Mouse (Mus musculus): Measurements from ENCODE around the gene Eipr1.
A peak's percentile ranks its signal among the peaks of the same experiment; 100 is the strongest.
"Not testable (repeated sequence)": the region's sequence is repeated elsewhere in the genome, so short reads cannot be mapped to it uniquely, and the experiment has no call there.

The Eipr1 gene

GRCm38 (mm10) chr12:28896577-28896976 lies 145.0 kb downstream of the Eipr1 start:
- DNase-seq, result no peak

GRCm38 (mm10) chr12:28898307-28898706 lies 146.7 kb downstream of the Eipr1 start:
- DNase-seq, result no peak

GRCm38 (mm10) chr12:28899696-28900095 lies 148.1 kb downstream of the Eipr1 start:
- DNase-seq, result peak; percentile 33

- no peak for DNase-seq
Observed at GRCm38 (mm10) chr12:28900341-28900740, 148.7 kb downstream of the Eipr1 start.

- peak; percentile 46 for DNase-seq
Observed at GRCm38 (mm10) chr12:28902132-28902531, 150.5 kb downstream of the Eipr1 start.

- DNase-seq, result no peak
Observed at GRCm38 (mm10) chr12:28903082-28903481, 151.5 kb downstream of the Eipr1 start.

- DNase-seq, result no peak
Observed at GRCm38 (mm10) chr12:28905486-28905885, 153.9 kb downstream of the Eipr1 start.

GRCm38 (mm10) chr12:28906016-28906415 lies 154.4 kb downstream of the Eipr1 start:
- no peak for DNase-seq

GRCm38 (mm10) chr12:28906809-28907297 lies 155.2 kb downstream of the Eipr1 start:
- DNase-seq, result no peak

- no peak for DNase-seq
Observed at GRCm38 (mm10) chr12:28907814-28908213, 156.2 kb downstream of the Eipr1 start.

GRCm38 (mm10) chr12:28909851-28910250 lies 158.2 kb downstream of the Eipr1 start:
- DNase-seq, result no peak

- DNase-seq, result no peak
Observed at GRCm38 (mm10) chr12:28910568-28910967, 159.0 kb downstream of the Eipr1 start.

GRCm38 (mm10) chr12:28912351-28912936 lies 160.8 kb downstream of the Eipr1 start:
- DNase-seq, result no peak

GRCm38 (mm10) chr12:28913099-28913498 lies 161.5 kb downstream of the Eipr1 start:
- no peak for DNase-seq

GRCm38 (mm10) chr12:28914056-28914455 lies 162.5 kb downstream of the Eipr1 start:
- not testable (repeated sequence) for DNase-seq

Data from kidney, adult 11 months (tissue).